Mouse (Mus musculus): ENCODE results near the gene Slc27a5. TPM values are rescaled to one million over a fixed set of nuclear protein-coding genes. Genes with fewer than 3 reads are reported as not detected.

Slc27a5 gene
- polyA plus RNA-seq, 1 experiment, result not detected

DNA sequence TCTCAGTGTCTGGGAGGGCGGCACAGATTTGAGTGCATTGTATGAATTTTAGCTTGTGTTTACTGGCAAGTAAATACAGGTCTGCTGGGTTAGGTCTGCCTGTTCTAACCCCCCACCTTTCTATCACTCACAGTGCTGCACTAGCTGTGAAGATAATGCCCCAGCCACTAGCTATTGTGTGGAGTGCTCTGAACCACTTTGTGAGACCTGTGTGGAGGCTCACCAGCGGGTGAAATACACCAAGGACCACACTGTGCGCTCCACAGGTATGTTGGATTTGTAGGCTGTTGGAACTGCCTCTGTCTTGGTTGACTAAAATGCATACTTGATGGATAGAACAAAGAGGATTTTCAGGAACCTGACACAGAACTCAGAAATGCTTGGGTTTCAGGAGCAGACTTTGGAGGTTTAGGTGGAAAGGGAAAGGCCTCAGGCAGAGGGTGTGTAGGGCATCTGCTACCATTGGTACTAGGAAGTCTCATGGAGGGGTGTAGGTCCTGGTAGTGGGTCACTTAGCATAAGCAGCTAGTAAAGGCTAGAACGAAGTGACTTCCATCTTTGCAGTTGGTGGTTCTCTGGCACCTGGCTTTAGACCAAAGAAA, 27.6 kb upstream of the Slc27a5 start:
- TF ChIP-seq CTCF (IDR thresholded peaks at IDR 0.05; ENCODE audit: extremely low read depth, insufficient read length, insufficient replicate concordance, low read depth, low read length), result no peak
- TF ChIP-seq POLR2A (IDR thresholded peaks at IDR 0.05; ENCODE audit: low read depth, low read length), result no peak
- 13% methylated on average over 4 of the region's 4 CpGs for WGBS

DNA sequence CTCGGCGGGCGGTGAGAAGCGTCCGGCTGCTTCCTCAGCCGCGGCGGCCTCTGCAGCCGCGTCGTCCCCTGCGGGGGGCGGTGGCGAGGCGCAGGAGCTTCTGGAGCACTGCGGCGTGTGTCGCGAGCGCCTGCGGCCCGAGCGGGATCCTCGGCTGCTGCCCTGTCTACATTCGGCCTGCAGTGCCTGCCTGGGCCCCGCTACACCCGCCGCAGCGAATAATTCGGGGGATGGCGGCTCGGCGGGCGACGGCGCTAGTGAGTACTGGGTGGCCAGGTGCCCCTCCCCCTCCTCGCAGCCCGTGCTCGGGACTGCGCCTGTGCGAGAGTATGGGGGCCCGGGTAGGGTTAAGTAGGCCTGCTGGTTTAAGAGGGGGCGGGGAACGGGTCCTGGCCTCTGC, 26.8 kb upstream of the Slc27a5 start:
- no peaks in the 10 kb centered on the region for H3K27me3 ChIP-seq (ENCODE audit: control insufficient read depth, insufficient read depth, low read length)
- peaks cover 30% of the 10 kb centered on the region for H3K36me3 ChIP-seq (ENCODE audit: control insufficient read depth, insufficient read depth, low read length)
- peak overlapping the region; percentile 26; the same call in 1 of the 2 replicates for H3K27ac ChIP-seq (ENCODE audit: insufficient read depth, low read depth, low read length)
- peaks cover 9% of the 10 kb centered on the region for H3K4me1 ChIP-seq (ENCODE audit: control insufficient read depth, insufficient read depth, insufficient read length, low read length)
- under 1% methylated on average over 36 of the region's 44 CpGs for WGBS
- TF ChIP-seq CTCF (IDR thresholded peaks at IDR 0.05; ENCODE audit: extremely low read depth, insufficient read length, insufficient replicate concordance, low read depth, low read length) (0 out of 2 replicates have a peak, but pooled peaks have one; percentile 15), POLR2A (IDR thresholded peaks at IDR 0.05; ENCODE audit: low read depth, low read length) (no peak)
- H3K4me3 ChIP-seq (ENCODE audit: low read depth, low read length), result peak overlapping the region; percentile 73

More for the DNA sequence above, 27.6 kb upstream of the Slc27a5 start:
- peaks cover 9% of the 10 kb centered on the region for H3K4me1 ChIP-seq (ENCODE audit: control insufficient read depth, insufficient read depth, insufficient read length, low read length)
- H3K36me3 ChIP-seq (ENCODE audit: control insufficient read depth, insufficient read depth, low read length), result peaks cover 37% of the 10 kb centered on the region
- no peak overlapping the region for H3K27ac ChIP-seq (ENCODE audit: insufficient read depth, low read depth, low read length)
- H3K4me3 ChIP-seq (ENCODE audit: low read depth, low read length), result peak overlapping the region; percentile 73; the same call in 1 of the 2 replicates
- no peaks in the 10 kb centered on the region for H3K27me3 ChIP-seq (ENCODE audit: control insufficient read depth, insufficient read depth, low read length)

DNA sequence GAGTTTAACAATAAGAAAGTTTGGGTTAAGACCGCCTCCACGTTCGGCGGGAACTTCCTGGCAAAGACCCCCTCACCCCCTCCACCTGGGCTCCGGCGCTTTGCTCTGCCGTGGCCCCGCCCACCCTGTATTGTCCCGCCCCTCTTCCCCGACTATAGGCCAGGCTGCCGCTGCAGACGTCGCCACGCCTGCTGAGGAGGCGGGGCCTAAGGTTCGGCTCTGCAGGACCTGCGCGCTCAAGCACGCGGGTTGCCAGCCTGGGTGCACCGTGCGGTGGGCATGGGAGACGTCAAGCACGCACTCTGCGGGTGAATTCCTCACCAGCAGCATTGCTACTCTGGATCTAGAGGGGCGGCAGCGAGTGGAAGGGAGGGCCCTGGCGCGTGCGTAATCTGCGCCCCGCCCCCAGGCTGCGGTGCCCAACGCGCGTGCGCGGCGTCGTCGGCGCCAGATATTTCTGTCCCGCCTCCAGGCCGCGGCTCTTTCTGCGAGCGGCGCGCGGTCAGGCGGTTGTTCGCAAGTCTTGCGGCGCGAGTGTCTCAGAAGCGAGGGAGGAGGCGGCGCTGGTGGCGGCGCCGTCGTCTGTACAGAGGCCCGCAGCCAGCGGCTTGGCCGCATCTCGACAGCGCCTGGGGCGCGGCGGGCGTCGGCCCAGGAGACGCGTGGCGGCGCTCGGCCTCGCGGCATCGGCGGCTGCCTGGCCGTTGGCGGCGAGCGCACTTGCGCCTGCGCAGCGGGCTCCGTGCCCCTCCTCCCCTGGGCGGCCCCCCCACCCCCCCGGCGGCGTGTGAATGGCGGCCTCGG, 26.1 kb upstream of the Slc27a5 start:
- Histone ChIP-seq H3K36me3 (ENCODE audit: control insufficient read depth, insufficient read depth, low read length) (peaks cover 23% of the 10 kb centered on the region), H3K27me3 (ENCODE audit: control insufficient read depth, insufficient read depth, low read length) (no peaks in the 10 kb centered on the region), H3K27ac (ENCODE audit: insufficient read depth, low read depth, low read length) (peak overlapping the region; percentile 84), H3K4me1 (ENCODE audit: control insufficient read depth, insufficient read depth, insufficient read length, low read length) (peaks cover 9% of the 10 kb centered on the region), H3K4me3 (ENCODE audit: low read depth, low read length) (peak overlapping the region; percentile 73)
- WGBS, result under 1% methylated on average over 84 of the region's 95 CpGs
- peak; percentile 93 for TF ChIP-seq POLR2A (IDR thresholded peaks at IDR 0.05; ENCODE audit: low read depth, low read length)
- no peak for TF ChIP-seq CTCF (IDR thresholded peaks at IDR 0.05; ENCODE audit: extremely low read depth, insufficient read length, insufficient replicate concordance, low read depth, low read length)

DNA sequence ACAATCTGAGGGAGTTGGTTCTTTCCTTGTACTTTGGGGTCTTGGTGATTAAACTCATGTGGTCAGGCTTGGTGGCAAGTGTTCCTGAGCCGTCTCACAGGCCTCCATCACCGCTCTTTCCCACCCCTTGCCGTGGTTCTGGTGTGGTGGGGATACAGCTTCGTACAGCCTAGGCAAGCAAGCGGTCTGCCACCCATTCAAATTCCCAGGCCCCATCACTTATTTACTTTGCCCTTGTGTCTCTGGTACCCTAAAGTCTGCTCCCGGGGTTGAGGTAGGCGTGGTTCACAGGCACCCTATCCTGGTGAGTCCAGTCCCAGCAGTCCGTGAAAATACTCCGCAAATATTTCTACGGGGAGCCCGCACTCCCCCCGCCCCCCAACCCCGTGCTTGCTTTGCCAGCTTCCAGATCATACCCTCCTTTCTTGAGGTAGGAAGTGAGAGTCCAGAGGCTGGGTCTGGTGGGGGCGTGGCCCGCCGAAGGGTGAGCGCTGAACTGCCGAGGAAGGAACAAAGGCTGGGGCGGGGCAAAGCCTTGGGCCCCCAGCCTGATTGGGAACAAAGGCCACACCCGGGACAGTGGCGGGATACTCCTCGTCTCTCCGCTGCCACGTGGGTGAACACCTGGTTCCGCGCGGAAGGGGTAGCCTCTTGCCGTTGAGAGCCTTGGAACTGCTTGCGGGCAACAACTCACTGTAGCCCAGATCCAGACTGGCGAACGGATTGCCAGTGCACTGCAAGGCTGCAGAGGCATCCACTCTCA, 25.0 kb upstream of the Slc27a5 start:
- TF ChIP-seq CTCF (IDR thresholded peaks at IDR 0.05; ENCODE audit: extremely low read depth, insufficient read length, insufficient replicate concordance, low read depth, low read length), result no peak
- no peak; the same call in 1 of the 2 replicates for TF ChIP-seq POLR2A (IDR thresholded peaks at IDR 0.05; ENCODE audit: low read depth, low read length)
- WGBS, result 5% methylated on average over 30 of the region's 31 CpGs
- H3K27me3 ChIP-seq (ENCODE audit: control insufficient read depth, insufficient read depth, low read length), result no peaks in the 10 kb centered on the region
- peak overlapping the region; percentile 40; the same call in 1 of the 2 replicates for H3K27ac ChIP-seq (ENCODE audit: insufficient read depth, low read depth, low read length)
- H3K36me3 ChIP-seq (ENCODE audit: control insufficient read depth, insufficient read depth, low read length), result peaks cover 11% of the 10 kb centered on the region
- H3K4me1 ChIP-seq (ENCODE audit: control insufficient read depth, insufficient read depth, insufficient read length, low read length), result peaks cover 9% of the 10 kb centered on the region
- H3K4me3 ChIP-seq (ENCODE audit: low read depth, low read length), result peak overlapping the region; percentile 58

DNA sequence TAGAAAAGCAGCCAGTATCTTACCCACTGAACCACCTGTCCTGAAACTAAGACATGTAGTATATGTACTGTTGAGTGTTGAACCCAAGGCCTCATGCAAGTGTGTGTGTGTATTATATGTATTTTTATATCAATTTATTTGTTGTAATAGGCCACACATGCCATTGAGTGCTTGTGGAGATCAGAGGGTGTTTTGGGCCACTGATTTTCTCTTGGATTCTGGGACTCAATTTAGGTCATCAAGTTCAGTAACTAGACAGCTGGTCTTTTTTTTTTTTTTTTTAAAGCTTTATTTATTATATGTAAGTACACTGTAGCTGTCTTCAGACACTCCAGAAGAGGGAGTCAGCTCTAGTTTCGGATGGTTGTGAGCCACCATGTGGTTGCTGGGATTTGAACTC, 17.2 kb upstream of the Slc27a5 start:
- no peak for TF ChIP-seq POLR2A (IDR thresholded peaks at IDR 0.05; ENCODE audit: low read depth, low read length)
- no peak for TF ChIP-seq CTCF (IDR thresholded peaks at IDR 0.05; ENCODE audit: extremely low read depth, insufficient read length, insufficient replicate concordance, low read depth, low read length)
- Histone ChIP-seq H3K27ac (ENCODE audit: insufficient read depth, low read depth, low read length) (no peak overlapping the region), H3K4me1 (ENCODE audit: control insufficient read depth, insufficient read depth, insufficient read length, low read length) (peaks cover 9% of the 10 kb centered on the region; the same call in 1 of the 2 replicates), H3K27me3 (ENCODE audit: control insufficient read depth, insufficient read depth, low read length) (no peaks in the 10 kb centered on the region), H3K4me3 (ENCODE audit: low read depth, low read length) (no peak overlapping the region), H3K36me3 (ENCODE audit: control insufficient read depth, insufficient read depth, low read length) (no peaks in the 10 kb centered on the region)
- 89% methylated on average over 1 of the region's 1 CpGs for WGBS

DNA sequence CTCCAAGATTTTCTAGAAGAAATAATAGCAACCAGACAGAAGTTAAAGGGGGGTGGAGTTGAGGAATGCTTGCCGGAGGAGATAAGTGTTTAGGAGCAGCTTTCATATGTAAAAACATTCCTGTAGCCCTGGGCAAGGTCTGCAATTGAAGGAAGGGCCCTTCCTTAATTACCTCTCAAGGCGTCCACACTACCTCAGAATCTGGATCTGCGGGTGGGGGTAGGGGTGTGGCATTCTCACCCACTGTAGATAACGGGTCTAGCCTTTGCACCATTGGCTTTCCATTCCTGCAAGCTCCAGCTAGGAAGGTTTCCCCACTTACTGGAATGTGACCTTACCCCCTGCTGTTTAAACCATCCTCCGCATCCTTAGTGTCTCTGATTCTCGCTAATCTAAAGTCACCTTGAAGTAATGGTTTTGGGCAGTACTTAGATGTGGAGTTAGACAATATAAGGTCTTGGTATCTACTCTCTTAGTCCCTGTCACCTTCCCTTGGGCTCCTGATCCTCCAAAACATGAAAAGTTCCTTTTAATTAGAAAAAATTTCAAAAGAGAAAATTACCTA, 16.4 kb upstream of the Slc27a5 start:
- Histone ChIP-seq H3K27me3 (ENCODE audit: control insufficient read depth, insufficient read depth, low read length) (no peaks in the 10 kb centered on the region), H3K4me1 (ENCODE audit: control insufficient read depth, insufficient read depth, insufficient read length, low read length) (peaks cover 10% of the 10 kb centered on the region; the same call in 1 of the 2 replicates), H3K27ac (ENCODE audit: insufficient read depth, low read depth, low read length) (peak overlapping the region; percentile 54), H3K36me3 (ENCODE audit: control insufficient read depth, insufficient read depth, low read length) (no peaks in the 10 kb centered on the region), H3K4me3 (ENCODE audit: low read depth, low read length) (no peak overlapping the region)
- TF ChIP-seq POLR2A (IDR thresholded peaks at IDR 0.05; ENCODE audit: low read depth, low read length) (no peak), CTCF (IDR thresholded peaks at IDR 0.05; ENCODE audit: extremely low read depth, insufficient read length, insufficient replicate concordance, low read depth, low read length) (no peak)
- WGBS, result 27% methylated on average over 6 of the region's 6 CpGs
